Mouse (Mus musculus) adrenal gland, postnatal 10 days (tissue): ENCODE measurements around the gene 4930404N11Rik. TPM values are rescaled to one million over a fixed set of nuclear protein-coding genes. Genes with fewer than 3 reads are reported as not detected.

Experiments
- DNase-seq: peaks from one replicate; pipeline ENCODE4 v3.0.0; 2021; ENCODE audit warnings: mixed read lengths
- total RNA-seq, 2 experiments: library from RNA; stranded (reverse); gene quantifications; 2 replicates each; pipeline ENCODE4 v1.2.3; 2021

The 4930404N11Rik gene
- total RNA-seq, 2 experiments from 2014 or later, result 1.1 to 2.3 TPM

- DNase-seq, result no peak
These were observed 14.3 kb upstream of the 4930404N11Rik start for GRCm38 (mm10) chr10:81379809-81380378.

GRCm38 (mm10) chr10:81379183-81379553 is 13.6 kb upstream of the 4930404N11Rik start:
- DNase-seq, result no peak

GRCm38 (mm10) chr10:81378553-81379182 is 13.1 kb upstream of the 4930404N11Rik start:
- peak; percentile 100 for DNase-seq

DNA sequence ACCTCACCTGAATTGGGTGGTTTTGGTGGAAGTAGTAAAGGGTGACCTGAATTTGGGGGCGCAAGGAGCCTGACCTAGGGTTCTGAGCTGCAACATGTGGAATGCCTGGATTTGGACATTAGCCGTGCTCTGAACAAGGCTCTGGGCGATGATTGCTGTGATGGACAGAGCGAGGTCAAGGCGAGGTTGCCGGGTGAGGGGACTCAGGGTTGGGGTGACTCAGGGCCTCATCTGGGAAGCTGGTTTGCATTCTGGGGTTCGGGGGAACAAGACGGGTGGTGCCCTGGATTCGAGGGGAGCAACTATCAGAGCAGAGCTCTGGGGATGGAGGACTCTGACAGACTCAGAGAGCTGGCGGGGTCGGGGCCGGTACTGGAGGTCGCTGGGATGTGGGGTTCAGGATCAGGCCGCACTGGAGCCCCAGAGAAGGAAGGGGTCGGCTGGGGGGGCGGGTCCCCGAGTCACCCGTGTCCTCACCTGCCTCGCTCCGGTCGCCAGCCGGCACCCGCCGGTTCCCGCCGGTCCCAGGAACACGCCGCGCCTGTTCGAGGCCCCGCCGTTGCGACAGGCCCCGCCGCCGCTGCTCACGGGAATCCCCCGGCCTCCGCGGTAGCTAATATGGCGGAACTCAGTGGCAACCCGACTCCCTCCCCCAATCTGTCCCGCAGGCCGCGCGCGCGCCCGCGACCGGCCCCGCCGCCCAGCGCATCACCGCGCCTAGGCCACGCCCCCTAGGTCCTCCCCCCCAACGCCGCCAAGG is 12.4 kb upstream of the 4930404N11Rik start, which contains the start of gene Fzr1:
Gene Fzr1, minus strand, starts transcription at position 724 of the 760 bp plus-strand sequence.
- DNase-seq, result no peak

DNA sequence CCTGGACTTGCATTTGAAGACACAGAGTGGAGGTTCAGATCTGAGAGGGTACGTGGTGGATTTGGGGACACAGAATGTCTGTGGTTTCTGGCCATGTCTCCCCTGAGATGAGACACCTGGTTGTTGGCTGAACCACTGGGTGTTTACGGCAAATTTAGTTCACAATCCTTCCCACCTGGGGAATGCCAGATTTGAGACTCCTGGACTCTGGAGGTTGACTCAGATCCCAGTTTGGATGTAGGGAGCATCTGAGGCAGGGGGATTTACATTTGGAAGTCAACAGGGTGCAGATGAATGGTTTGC is 11.7 kb upstream of the 4930404N11Rik start:
- DNase-seq, result no peak

DNA sequence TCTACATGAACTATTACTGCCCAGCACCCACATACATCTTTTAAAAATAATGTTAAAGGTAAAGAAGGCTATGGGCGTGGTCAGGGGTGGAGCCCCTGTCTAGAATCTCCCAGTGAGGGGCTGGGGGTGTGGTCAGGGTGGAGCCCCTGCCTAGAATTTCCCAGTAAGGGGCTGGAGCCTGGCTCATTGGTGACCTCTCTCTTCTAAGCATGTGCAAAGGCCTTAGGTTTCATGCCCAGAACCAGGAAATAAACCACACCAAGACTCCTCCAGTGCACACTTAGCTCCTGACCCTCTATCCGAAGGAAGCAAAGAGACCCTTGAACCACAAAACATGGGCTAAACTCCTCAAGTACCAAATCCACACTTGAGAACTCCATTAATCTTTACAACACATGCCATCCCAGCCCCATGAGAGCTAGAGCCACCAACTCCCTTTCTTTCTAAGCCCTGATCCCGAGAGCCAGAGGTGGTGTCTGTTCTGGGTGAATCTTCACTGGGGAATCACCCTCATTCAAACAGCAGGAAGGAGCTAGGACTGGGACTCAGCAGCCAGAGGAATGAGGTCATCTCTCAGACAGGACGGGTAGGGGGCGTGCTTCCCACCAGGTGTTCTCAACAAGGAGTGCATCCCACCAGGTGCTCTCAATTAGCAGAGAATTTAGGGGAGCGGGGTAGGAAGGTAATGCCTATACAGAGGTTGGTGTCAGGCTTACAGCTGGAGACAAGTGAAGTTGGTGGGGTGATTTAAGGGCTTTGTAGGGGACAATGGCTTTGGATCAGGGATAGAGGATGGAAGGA is 11.1 kb upstream of the 4930404N11Rik start:
- DNase-seq, result no peak

GRCm38 (mm10) chr10:81375322-81375721 is 9.7 kb upstream of the 4930404N11Rik start:
- DNase-seq, result no peak

- DNase-seq, result no peak
These were observed 1.5 kb upstream of the 4930404N11Rik start for GRCm38 (mm10) chr10:81367207-81367495.

DNA sequence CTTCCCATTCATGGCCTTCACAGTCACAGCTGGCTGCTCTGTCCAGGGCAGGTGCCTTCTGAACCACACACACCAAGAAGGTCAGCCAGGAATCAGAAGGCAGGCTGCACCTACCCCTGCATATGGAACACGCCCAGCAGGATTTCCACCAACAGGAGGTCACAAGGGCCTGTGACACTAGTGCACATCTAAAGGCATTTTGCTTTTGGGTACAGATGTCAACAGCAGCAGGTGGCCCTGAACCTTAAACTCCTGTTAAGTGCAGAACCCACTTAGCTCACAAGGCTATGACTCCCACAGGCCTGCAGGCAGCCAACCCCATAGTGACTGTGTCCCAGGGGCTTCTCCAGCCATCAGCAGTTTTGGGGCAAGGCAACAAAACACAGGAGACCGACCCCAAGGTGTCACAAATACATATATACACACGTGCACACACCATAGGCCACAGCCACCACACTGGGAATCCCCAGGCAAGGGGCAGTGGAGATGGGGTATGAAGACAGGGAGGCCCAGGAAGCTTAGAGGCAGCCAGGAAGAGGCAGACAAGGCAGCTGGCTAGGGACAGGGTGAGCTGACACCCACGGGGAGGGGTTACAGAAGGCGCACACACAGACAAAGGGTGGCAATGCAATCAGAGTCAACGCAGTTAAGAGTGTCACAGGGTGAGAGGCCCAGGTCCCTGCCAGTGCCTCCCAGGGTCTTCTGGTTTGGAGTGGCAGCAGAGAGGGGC is 1.0 kb upstream of the 4930404N11Rik start:
- DNase-seq, result no peak

- DNase-seq, result no peak
These were observed 543 bp downstream of the 4930404N11Rik start for GRCm38 (mm10) chr10:81365073-81365472.

DNA sequence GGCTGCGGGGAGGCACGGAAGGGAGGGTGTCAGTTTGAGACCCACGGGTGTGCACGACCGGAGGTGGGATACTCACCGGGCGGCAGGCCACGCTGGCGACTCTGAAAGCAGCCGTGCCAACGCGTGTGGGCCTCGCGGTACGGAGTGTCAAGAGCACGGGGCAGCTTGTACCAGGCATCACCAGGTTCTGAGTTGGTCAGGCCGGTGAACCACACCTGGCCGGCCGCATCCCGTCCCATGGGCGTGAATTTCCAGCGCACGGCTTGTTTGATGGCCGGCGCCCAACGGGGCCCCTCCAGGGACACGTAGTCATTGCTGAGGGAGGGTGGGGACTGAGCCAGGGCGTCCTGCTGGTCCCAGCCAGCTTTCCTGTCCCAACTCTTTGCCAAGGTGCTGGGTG is 950 bp downstream of the 4930404N11Rik start:
- DNase-seq, result peak; percentile 76

GRCm38 (mm10) chr10:81363436-81364346 is 1.9 kb downstream of the 4930404N11Rik start:
- peak; percentile 54 for DNase-seq

DNA sequence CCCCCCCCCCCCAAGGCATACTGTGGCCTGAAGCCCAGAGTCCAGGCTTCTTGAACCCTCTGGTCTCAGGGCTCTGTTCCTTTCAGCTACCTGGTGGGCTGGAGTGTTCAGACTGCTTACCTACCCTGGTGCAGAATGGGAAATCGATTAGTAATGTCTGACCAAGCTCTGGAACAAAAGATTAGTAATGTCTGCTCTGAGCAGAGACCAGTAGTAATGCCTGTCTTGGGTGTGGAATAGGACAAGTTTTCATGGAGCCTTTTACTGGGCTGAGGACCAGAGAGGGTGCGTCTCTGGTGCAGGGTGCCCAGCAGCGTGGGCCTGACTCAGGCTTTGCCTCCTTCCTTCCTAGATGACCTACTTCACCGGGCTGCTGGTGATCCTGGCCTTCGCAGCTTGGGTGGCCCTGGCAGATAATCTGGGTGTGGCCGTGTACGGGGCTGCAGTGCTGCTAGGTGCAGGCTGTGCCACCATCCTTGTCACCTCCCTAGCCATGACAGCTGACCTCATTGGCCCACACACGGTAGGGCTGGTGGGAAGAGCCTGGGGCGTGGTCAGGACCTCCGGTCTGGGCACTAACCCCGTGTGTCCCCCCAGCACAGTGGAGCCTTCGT is 3.2 kb downstream of the 4930404N11Rik start:
- peak; percentile 23 for DNase-seq

DNA sequence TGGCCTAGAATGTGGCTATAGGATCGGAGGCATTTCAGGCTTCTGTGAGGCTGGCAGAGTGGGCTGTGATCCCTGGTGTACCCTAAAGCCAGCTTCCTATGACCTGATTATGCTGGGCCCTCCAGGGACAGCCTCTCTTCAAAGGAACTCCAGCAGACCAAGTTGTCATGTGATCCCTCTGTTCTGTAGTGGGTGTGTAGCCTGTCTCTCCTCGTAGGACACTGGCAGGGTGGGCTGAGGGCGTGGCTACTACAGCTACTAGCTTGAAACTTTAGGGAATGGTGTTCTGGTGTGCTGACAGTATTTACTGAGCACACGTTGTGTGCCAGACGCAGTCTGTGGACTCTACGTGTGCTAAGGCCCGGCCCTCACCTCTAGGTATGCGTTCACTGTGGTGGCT is 4.9 kb downstream of the 4930404N11Rik start:
- DNase-seq, result no peak

- no peak for DNase-seq
These were observed 6.8 kb downstream of the 4930404N11Rik start for GRCm38 (mm10) chr10:81358841-81359240.

DNA sequence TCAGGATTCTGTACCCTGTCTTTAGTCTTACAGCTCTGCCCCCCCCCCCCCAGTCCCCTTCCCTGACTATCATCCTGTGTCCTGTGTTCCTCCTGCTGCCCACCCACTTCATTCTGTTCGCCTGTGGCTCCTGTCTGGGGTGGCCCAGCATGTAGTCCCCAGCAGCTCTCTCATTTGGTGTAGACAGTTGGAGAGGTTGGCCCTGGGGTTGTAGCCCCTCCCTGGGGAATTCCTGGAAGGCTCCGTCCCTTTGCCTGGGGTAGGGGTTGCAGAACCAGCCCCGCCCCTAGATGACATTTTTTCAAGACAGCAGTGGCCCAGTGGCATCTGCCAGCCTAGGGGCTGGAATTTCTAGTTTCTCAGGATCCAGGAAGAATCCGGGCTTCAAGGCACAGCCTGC is 7.4 kb downstream of the 4930404N11Rik start:
- DNase-seq, result no peak

DNA sequence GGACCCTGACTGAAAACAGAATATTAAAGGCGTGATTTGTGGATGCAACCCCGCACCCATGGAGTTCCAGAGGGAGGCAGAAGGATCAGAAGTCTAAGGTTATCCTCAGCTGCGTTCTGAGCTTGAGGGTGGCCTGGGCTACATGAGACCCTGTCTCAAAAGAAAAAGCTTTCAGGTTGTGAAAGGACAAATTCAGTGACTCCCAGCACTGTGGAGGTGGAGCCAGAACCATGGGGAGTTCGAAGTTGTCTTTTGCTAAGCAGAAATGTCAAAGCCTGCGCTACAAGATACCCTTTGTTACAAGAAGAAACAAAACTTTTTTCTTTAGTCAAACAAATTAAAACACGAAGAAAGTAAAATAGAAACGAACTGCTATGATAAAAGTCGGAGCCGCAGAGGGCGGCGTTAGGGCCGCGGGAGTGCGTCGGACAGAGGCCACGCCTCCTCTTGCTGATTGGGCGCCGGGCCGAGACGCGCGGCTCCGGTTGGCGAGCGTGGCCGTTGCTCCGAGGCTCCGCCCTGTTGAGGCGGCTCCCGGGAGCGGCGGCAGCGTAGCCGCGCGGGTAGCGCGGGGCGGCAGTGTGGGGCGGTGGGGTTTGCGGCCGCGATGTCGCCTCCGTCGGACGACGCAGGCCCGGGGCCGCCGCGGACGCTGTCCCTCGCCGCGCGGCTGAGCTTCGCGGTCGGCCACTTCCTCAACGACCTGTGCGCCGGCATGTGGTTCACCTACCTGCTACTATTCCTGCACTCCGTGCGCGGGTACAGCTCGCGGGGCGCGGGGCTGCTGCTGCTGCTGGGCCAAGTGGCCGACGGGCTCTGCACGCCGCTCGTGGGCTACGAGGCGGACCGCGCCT is 8.4 kb downstream of the 4930404N11Rik start, which contains the start of gene Mfsd12:
Gene Mfsd12, plus strand, starts transcription at position 501 of the 854 bp plus-strand sequence.
- peak; percentile 95 for DNase-seq

GRCm38 (mm10) chr10:81356352-81356990 is 9.1 kb downstream of the 4930404N11Rik start:
- no peak for DNase-seq

DNA sequence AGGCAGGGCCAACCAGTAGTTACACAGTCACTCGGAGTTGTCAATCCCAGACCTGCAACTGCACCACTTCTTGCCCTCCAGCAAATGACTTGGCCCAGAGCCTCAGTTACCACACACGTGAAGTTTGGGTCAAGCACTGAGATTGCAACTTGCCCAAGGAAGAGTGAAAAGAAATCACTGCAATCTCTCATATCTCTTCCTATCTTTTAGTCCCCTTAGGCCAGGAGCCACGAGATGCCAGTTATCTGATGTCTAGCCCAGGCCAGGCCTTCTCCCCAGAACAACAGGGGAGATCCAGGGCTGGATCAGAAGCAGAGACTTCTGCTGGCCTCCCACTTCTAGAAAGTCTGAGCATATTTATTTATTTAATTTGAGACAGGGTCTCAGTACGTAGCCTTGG is 10.1 kb downstream of the 4930404N11Rik start:
- DNase-seq, result no peak
